Mouse (Mus musculus): ENCODE measurements at regions not wholly inside any gene's neighbourhood (a gene's known extent, or its start where the extent isn't known, plus 50 kb on each side); places are given as distances from the start of the nearest gene placed in this dataset.
"Not testable (repeated sequence)": the region's sequence is repeated elsewhere in the genome, so short reads cannot be mapped to it uniquely, and the experiment has no call there.

DNA sequence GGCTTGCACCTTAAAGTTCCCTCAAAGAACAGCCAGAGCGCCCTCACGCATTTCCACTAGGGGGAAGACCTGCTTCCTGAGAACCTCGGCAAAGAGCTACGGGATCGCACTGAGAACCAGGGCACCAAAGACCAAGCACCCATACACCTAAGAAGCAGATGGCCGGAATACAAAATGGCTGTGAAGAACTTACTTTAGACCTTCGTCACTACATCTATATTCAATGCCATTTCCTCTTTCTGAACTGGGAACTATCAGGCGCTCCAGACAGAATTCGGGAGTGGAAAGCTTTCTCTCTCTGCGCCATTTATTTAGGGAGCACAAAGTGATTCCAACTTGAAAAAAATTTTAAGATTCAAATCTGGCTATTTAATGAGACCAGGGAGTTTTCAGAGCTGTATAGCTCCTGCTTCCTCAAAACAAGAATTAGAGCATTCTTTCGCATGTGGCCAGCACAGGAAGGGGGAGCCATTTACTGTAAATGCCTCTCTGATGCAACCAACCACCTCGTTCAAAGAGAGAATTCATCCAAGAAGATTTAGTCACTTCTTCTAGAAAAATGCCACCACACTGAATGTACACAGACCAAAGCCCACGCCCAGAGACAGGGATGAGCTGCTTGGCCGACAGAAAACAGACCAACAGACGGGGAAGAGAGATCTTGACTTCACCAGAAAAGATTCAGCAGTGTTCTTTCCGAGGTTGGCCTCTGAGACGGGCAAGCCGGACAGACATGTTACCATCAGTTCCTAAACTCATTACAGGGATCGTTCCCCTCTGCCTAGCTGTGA lies 166.6 kb upstream of the Klf14 start:
- intact Hi-C loops (cut with DNase I): loop anchor here (5.0 kb wide), 1 partner anchor 42 kb away; no protein-coding TSS in a partner anchor

DNA sequence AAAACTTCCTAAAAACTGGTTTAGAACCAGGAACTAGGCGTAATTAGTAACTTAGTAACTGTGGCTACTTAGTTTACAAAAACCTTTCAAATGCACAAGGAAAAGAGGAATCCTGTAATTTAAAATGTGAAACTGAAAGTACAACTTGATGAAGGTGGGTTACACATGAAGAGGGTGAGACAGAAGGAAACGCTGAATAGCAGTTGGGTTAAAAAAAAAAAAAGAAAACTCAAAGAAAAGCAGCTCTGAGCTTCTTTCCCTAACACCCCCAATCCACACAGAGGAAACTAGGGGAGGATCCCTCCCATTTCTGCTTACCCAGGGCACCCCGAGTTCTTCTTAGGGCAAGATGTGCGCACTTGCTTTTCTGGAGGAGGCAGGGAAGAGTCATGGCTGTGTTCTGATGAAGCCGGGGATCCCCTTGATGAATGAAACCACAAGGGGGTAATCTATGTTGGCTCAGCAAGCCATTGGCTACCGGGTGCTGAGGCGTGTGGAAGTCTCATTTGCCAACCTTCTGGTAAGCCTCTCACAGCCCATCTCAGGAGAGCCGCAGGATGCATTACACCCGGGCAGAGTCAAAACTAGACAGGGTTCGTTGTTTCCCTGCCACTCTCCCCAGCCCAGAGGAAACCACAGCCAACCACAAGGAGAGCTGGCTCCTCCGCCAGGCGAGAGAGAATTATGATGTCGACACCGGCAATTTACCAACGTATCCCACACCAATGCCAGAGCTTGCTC lies 167.4 kb upstream of the Klf14 start:
- intact Hi-C loops (cut with DNase I): loop anchor here (5.0 kb wide), 1 partner anchor 41 kb away; no protein-coding TSS in a partner anchor
- DNase-seq: no peak

More for the DNA sequence above, 166.6 kb upstream of the Klf14 start:
- no peak for DNase-seq

DNA sequence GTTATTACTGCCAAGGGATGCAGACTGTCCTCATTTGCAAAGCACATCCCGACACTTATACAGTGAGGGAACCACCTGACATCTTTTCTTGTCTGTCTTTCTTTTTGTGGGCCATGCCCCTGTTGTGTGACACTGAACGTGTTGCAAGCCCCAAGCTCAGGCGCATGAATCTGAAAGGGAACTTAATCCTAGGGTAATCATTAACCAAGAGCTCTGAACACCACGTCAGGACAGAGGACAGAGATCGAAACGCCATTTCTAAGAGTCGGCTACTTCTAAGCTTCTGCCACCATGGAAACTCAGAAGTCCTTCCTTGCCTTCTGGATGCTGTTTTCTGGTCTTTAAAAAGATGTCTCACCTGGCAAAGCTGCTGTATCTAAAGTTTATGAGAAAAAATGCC lies 170.3 kb upstream of the Klf14 start:
- DNase-seq: no peak
- intact Hi-C loops (cut with DNase I): loop anchor here (5.0 kb wide), 1 partner anchor 38 kb away; no protein-coding TSS in a partner anchor

DNA sequence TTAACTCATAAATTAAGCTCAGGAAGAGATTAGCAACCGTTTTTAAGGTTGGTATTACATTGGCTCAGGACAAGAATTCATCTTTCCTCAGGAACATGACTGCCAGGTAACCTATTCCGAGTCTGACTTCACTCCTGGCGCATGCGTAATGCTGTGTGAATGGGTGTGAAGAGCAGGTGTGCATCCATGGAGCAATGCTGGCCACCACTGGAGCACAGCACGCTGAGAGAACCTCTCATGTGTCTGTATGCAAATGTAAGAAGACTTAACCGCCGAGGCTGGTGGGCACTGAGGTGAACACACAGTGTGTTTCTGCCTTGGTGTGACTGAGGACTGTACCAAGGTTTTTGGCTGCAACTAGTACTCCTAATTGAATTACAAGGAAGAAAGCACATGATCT lies 171.1 kb upstream of the Klf14 start:
- no peak for DNase-seq
- intact Hi-C loops (cut with DNase I): loop anchor here (5.0 kb wide), 1 partner anchor 37 kb away; no protein-coding TSS in a partner anchor

DNA sequence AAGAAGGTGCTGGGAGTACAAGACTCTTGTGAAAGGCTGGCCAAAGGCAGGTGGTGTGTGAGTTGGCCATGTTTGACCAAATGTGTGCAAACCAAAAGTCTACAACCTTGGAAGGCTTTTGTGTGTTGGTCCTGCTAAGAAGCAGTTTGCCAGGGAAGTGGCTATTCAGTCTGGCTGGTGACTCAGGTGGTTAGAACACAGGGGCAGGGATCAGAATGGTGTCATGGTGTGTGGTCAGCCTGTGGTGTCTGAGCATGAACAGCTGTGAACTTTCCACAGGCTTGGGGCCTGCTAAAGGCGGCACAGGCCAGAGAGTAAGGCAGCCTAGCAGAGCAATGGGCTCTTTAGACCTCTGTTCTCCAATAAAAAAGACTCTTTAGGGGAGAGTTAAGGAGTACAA lies 171.6 kb upstream of the Klf14 start:
- intact Hi-C loops (cut with DNase I): no loop called here
- DNase-seq: no peak

DNA sequence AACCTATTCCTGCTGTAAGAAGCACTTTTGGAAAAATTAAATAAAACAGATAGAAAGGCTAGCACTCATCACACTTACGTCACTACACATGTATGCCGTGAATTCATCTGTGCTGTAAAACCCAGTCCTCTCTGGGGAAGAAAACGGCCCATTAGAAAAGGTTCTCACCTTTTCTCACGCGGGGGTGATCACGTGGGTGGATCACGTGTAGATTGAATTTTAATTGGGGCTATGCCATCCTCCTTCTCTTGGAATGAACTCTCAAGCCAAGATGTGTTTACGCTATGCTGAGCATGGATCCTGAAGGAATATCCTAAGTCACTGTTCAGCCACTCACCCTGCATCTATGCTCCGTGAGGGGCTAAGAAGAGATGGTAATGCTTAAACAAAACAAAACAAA lies 172.8 kb upstream of the Klf14 start:
- no peak for DNase-seq
- intact Hi-C loops (cut with DNase I): no loop called here

DNA sequence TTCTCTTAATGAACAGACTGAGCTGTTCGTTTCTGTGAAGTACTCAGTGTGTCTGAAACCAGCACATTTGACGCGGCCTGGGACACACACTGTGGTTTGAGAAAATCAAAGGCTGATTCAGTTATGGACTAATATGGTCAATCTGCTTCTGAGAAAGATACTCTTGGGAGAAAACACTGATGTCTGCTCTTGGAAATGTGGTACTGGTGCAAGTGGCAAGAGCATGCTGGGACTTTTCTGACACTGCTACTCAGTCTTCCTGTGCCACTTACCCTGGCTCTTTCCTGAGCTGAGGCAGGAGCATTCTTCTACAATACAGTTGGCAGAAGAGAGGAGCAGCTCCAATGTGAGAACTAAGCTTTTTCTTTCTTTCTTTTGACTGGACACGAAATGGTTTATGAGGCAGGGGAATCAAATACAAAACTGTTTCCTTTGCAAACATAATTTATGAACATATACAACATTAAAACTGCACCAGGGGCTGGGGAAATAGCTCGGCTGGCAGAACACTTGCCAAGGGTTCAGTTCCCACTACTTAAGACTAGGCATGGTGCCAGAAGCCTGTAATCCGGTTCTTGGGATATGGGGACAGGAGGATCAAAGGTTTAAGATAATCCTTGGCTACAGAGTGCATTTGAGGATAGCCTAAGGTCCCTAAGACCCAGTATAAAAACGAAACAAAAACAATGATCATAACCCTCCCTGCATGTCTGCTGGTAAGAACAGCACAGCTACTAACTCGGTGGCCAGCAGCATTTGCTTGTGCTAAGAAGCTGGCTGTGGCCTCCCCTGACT lies 173.7 kb upstream of the Klf14 start:
- no peak for DNase-seq
- intact Hi-C loops (cut with DNase I): no loop called here

DNA sequence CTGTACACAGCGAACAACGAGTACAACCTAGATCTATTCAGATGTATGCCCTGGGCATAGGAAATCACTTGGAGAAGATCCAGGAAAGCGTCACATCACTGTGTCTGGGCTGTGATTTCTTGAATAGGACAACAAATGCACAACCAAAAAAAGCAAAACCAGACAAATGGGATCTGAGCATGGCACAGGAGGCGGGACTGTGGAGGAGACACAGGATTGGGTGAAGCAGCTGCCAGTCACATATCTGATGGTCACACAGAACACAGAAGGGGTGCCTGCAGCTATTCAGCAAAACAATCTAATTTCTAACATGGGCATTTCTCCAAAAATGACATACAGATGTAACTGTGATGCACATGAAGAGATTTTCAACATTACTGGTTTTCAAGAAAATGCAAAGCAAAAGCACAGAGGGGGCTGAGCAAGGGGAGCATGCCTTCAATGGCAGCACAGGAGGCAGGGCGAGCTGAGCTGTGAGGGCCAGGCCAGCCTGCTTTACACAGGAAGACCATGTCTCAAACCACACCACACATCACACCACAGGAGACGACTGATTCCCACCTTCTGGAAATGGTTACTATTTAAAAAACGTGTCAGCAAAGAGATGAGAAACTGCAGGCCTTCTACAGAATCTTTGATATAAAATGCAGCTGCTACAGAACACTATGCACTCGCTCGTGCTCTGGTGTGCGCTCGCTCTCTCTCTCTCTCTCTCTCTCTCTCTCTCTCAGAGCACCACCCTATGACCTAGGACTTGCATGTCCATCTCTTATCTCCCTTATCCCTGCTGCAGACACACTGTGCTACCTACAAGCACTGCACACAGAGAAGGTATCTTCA lies 175.2 kb upstream of the Klf14 start:
- intact Hi-C loops (cut with DNase I): no loop called here
- no peak for DNase-seq

DNA sequence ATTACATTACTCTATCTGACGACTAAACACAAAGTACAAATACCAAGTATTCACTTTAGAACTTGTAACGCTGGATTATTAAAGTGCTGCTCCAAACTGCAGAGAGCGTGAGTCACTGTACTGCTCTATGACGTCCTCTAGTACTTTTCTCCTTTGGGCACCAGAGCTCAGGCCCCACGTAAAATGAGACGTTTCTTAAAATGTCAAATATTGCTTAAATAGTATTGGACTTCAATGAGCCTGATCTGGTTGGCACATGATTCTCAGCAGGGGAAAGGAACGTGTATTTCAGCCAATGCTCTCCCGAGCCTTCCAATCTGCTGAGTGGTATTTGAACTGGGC lies 175.8 kb upstream of the Klf14 start:
- DNase-seq: no peak
- intact Hi-C loops (cut with DNase I): no loop called here

DNA sequence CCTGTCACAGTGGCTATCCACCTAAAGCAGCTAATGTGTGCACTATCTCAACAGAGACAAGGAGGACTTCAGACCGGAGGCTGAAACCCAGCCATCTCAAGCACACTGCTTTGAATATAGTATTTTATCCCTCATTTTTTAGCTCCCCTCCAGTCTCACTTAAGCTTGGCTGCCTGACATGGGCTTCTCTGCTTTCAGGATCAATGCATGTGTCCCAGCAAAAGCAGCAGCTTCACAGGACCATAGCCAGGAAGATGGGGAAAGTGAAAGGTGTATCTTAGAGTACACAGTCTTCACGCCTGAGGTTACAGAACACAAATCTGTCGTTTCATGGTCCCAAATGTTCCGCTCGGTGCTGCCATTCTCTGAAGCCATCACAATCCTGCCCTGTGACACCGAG lies 176.7 kb upstream of the Klf14 start:
- DNase-seq: no peak
- intact Hi-C loops (cut with DNase I): no loop called here

DNA sequence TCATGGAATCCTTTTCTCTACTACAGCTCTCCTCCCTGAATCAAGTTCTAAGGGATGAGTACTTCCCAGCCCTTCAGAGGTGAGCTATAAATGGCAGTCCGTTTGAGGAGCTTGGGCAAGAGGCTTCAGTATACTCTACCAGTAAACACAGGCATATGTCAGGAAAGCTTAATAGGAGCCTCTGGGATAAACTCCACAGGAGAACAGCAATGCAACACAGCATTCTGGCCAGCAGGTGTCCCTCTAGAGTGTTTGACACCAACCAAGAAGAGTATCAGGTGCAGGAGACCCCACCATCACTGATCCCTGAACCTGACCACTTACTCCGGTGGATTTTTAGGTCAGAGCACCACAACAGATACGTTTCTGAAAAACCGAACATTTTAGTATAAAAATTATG lies 178.0 kb upstream of the Klf14 start:
- peak; percentile 55 to 71 for DNase-seq
- intact Hi-C loops (cut with DNase I): no loop called here

DNA sequence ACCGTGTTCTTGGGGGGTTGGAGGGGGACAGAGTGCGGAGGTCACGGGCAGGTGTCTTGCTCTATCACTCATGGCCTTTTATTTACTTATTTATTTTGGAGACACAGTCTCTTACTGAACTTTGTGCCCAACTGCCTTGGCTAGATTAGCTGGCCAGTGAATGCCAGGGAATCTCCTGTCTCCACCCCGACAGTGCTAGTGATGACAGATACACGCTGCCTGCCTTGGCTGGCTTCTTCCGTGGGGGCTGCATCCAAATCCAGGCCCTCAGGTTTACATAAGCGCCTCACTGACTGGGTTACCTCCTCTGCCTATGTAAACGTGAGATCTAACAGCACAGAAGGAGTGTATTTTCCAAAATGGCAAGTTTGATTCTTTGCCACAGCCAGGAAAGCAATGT lies 178.5 kb upstream of the Klf14 start:
- DNase-seq: peak; percentile 55 to 68

DNA sequence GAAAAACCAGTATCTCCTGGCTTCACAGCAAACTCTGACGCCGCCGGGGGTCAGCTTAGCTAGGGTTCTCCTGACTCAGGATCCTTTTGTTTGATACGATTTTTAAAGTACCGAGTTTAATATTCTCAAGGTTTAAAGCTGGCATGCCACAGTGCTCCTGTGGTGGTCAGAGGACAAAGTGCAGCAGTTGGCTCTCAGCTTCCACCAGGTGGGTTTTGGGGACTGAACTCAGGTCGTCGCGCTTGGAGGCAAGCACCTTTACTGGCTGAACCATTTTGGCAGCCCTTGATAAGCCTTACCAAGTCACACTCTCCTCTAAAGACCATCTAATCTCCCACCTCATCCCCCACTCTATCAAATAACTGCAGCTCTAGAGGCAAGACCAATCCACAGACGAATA lies 181.1 kb upstream of the Klf14 start:
- DNase-seq: no peak
- intact Hi-C loops (cut with DNase I): no loop called here

More for the DNA sequence above, 178.5 kb upstream of the Klf14 start:
- intact Hi-C loops (cut with DNase I): no loop called here

DNA sequence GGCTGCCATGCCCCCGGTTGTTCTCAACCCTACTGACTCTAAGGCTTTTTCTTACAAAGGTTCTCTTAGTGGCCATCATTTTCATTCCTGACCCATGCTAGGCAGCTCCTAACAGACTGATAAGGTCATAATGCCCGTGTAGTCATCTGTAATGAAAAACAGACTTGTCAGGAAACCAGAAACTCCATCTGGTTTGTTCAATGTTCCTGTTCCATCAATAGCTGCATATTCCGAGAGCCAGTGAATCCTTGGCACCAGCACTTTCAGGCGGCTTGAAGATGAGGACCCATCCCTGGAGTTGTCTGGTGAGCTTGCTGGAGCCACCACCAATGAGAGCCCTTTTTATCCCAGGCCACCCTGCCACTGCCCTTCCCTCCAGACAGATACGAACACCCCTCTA lies 181.7 kb upstream of the Klf14 start:
- no peak for DNase-seq
- intact Hi-C loops (cut with DNase I): no loop called here

DNA sequence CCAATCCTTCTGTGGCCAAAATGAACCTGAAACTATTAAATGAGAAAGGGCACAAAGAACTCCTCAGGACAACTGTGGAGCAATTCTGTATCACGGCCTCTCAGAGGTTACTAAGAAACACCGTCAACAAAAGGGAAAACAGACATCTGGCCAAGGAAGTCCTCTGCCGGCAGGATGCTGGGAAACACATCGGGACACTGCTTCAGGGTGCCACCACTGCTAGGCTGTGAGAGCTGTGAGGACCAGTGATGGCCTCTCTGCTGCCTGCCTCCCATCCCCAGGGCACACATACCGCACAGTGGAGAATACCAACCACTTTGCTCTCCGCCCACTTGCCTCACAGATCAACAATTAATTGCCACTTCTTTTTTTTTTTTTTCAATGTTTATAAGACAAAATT lies 182.6 kb upstream of the Klf14 start:
- DNase-seq: peak; percentile 43 to 57

DNA sequence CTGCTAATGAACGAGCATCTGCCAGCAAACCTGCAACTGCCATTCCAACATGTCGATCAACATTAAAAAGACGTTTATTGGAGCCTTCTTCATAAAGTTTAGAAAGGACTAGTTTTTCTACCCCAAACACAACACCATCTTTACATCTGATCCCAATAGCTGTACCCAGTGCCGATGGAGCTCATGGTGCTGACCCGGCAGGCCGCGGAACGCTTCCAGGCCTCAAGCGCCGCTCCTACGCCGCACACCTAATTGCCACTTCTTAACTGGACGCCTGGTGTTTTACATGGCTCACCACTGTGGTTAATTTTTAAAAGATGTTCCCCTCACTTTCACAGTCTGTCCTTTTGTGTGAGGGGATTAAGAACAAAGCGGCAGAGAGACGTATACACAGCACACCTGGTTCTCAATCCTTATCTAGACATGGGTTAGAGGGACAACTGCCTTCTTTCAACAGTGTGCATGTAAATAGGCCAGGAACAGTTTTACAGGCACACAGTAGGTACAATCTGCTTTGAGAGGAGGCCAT lies 183.7 kb upstream of the Klf14 start:
- DNase-seq; intact Hi-C loops (cut with DNase I): not testable (repeated sequence)

More for the DNA sequence above, 182.6 kb upstream of the Klf14 start:
- intact Hi-C loops (cut with DNase I): no loop called here

DNA sequence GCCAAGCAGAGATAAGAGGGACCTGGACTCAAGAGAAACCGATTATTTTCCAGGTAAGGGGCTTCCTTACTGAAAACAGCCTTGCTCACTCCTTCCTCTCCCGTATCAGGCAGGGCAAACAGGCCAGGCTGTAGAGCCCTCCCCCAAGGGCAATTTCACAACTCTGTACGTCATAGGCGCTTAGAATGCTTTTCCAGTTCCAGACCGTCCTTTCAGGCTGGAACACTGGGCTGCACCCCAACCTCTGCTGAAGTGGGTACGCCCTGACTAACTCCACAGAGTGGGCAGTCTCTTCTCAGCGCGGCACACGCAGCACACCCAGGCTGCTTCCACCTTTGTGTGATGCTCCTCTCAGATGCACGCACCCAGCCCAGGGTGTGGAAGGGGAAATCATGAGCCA lies 186.8 kb upstream of the Klf14 start:
- intact Hi-C loops (cut with DNase I): no loop called here
- no peak for DNase-seq

DNA sequence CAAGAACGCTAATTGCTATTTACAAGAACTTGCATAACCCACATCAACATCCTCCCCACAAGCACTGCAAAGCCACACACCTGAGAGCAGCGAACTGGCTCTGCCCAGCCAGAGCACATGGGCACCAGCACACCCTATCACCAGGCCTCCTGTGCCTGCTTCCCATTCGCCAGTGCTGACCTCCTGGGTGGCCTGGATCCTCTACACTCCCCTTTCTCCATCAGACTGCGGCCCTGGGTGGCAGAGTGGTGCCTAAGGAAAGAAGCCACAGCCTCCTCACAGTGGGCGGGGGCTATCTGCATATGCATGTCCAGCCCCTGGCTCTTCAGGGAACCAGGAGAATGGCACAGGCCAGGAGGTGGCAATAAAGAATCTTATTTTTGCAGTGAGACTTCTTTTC lies 187.9 kb upstream of the Klf14 start:
- DNase-seq: no peak
- intact Hi-C loops (cut with DNase I): no loop called here

DNA sequence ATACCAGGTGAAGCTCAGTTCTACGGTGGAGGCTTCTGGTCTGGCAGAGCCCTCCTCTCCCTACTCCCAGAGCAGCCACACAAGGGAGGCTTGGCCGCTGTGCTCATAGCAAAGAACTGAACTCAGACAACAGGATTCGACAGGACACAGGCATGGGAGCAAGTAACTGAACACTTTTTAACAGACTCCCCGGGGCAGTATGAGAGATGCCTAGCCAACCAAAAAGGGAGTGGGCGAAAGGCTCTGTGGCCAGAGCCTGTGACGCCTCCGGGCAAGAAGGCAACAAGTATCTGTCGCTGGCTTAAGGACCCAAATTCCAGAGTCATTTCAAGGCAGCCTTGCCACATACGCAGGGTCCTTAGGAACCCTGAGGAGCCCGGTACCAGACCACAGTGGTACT lies 188.8 kb upstream of the Klf14 start:
- peak; percentile 14 to 19 for DNase-seq
- intact Hi-C loops (cut with DNase I): no loop called here

DNA sequence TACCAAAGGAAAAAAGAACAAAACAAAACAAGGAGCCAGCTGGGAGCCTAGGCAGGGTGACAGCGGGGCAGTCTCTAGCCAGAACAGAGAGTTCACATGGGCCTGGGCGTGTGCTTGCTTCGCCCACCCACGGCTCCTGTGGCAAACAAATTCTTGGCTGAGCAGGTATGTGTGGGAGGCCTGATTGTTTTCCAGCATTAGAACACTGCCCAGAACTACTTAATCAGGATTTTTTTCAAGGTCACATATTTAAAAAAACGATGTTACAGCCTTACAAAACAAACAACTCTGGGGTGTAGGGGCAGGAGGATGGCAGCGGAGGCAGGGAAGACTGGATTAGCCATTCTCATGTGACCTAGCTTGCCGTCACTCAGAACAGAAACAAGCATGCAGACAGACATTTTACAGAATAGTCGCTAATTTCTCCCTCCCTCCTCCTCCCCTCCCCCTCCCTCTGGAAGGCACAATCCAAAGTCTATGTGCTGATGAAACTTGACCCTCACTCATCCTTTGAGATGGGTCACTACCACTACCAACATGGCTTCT lies 189.5 kb upstream of the Klf14 start:
- intact Hi-C loops (cut with DNase I): no loop called here
- peak; percentile 55 to 63 for DNase-seq

Data from heart, postnatal 14 days (tissue).